Mouse (Mus musculus): ENCODE measurements at regions not wholly inside any gene's neighbourhood (a gene's known extent, or its start where the extent isn't known, plus 50 kb on each side); places are given as distances from the start of the nearest gene placed in this dataset.

- Histone ChIP-seq H3K4me1 (peaks cover 5% of the 10 kb centered on the region), H3K27me3 (replicated peaks) (no peaks in the 10 kb centered on the region), H3K4me2 (no peak overlapping the region), H3K36me3 (replicated peaks) (no peaks in the 10 kb centered on the region), H3K4me3 (no peak overlapping the region), H3K27ac (peak overlapping the region; percentile 65), H3K9me3 (no peaks in the 10 kb centered on the region), H3K9ac (no peak overlapping the region)
- WGBS, result 43% methylated on average over 11 of the region's 11 CpGs
- ATAC-seq (replicated peaks), result no peak
Observed at GRCm38 (mm10) chr15:102776218-102776850, 54.4 kb upstream of the Calcoco1 start.

DNA sequence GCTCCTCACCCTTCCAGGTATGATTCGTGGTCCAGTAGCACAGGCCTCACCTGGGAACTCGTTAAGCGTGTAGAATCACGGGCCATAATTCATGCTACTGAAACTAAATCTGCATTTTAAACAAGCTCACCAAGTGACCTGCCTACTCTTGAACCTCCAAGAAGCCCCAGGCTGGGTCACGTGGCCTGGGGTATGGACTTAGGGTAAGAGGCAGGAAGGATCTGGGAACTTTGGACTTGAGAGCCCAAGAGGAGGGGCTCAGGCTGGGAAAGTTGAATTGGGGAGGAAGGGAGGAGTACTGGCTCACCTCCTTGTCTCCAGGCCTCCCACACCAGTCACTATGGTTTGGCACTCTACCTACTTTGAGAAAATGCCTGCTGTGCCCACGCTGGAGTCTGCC is 58.6 kb upstream of the Calcoco1 start:
- no peak overlapping the region for H3K9ac ChIP-seq
- H3K4me3 ChIP-seq, result no peak overlapping the region
- no peak for ATAC-seq (replicated peaks)
- H3K9me3 ChIP-seq, result no peaks in the 10 kb centered on the region
- 78% methylated on average over 6 of the region's 6 CpGs for WGBS
- peaks cover 24% of the 10 kb centered on the region for H3K4me1 ChIP-seq
- no peaks in the 10 kb centered on the region for H3K27me3 ChIP-seq (replicated peaks)
- no peaks in the 10 kb centered on the region for H3K36me3 ChIP-seq (replicated peaks)
- no peak overlapping the region for H3K4me2 ChIP-seq
- H3K27ac ChIP-seq, result no peak overlapping the region

DNA sequence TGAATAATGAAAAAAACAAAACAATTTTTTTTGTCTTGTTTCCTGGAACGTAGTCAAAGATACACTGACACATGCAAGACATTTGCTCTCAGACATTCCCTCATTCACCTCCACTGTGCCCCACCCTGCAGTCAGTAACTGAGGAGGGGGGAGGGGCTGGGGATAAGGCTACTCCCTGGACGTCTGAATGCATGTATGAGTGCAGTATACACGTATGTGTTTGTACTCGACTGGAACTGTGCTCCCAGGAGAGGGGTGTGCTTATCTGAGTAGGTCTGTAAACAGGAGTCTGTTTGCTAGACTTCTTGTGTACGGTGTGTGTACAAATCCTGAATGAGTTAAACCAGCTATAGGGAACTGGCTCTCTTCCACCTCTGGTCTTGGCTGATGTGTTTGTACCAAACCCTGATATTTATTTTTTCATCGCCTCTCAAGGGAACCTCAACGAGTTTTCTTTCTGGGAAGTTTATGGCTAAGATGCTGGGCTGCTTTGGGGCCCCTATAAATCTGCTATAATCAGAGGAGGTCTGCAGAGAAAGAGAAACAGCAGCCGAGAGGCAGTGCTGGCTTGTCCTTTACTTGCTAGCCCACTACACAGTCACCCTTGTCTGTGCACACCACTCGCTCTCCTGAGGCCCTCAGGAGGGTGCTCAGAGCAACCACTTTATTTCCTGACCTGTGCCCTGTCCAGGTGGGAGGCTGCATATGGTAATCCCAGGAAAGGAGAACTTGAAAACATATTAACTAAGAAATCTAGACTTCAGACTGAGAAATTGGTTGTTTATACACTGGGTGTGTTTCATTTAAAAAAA is 61.2 kb upstream of the Calcoco1 start:
- Histone ChIP-seq H3K4me1 (peaks cover 23% of the 10 kb centered on the region), H3K27ac (peak overlapping the region; percentile 43), H3K9me3 (no peaks in the 10 kb centered on the region), H3K9ac (no peak overlapping the region), H3K36me3 (replicated peaks) (no peaks in the 10 kb centered on the region), H3K4me2 (no peak overlapping the region), H3K27me3 (replicated peaks) (no peaks in the 10 kb centered on the region), H3K4me3 (no peak overlapping the region)
- no peak for ATAC-seq (replicated peaks)
- WGBS, result 47% methylated on average over 9 of the region's 9 CpGs

DNA sequence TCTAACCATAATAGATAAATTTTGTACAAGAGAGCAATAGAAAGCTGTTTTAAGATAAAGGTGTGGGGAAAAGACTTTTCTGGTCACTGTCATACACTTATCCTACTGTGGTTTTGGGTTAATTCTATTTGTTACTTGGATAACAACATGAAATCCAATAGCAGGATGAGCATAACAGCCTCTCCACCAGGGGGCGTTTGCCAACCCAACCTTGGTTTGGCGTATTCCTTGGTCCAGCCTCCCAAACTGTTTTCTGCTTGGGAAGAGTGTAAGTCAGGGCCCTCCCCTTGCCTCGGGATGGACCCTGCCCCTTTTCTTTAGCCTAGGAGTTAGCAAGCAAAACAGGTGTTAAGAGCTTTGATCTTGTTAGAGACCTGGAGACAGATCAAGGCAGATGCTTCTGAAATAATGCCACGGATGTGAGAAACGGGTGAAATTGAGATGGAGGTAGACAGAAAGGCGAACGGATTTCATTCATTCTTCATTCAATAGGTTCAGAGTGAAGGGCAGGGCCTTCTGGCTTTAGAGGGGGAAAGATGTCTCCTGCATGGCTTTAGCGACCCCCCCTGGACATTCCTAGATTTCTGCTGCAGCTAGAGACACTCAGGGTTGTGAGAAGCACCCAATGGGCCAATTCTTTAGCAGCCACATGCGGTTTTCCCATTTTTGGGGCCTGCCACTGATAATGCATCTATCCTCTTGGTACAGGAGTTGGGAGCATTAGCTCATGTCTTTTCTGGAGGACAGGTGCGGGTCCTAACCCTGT is 63.3 kb upstream of the Calcoco1 start:
- H3K9me3 ChIP-seq, result no peaks in the 10 kb centered on the region
- H3K27ac ChIP-seq, result no peak overlapping the region
- no peak overlapping the region for H3K4me2 ChIP-seq
- no peaks in the 10 kb centered on the region for H3K36me3 ChIP-seq (replicated peaks)
- H3K9ac ChIP-seq, result no peak overlapping the region
- no peak for ATAC-seq (replicated peaks)
- H3K27me3 ChIP-seq (replicated peaks), result no peaks in the 10 kb centered on the region
- H3K4me3 ChIP-seq, result no peak overlapping the region
- H3K4me1 ChIP-seq, result peaks cover 42% of the 10 kb centered on the region
- WGBS, result 36% methylated on average over 10 of the region's 10 CpGs

- no peaks in the 10 kb centered on the region for H3K9me3 ChIP-seq
- H3K27ac ChIP-seq, result peak overlapping the region; percentile 97
- no peaks in the 10 kb centered on the region for H3K36me3 ChIP-seq (replicated peaks)
- peak overlapping the region; percentile 46 for H3K4me2 ChIP-seq
- H3K4me3 ChIP-seq, result peak overlapping the region; percentile 24
- H3K4me1 ChIP-seq, result peaks cover 49% of the 10 kb centered on the region
- no peaks in the 10 kb centered on the region for H3K27me3 ChIP-seq (replicated peaks)
- peak overlapping the region; percentile 46 for H3K9ac ChIP-seq
- peak; percentile 98 for ATAC-seq (replicated peaks)
- 10% methylated on average over 7 of the region's 7 CpGs for WGBS
Observed at GRCm38 (mm10) chr15:102788846-102789518, 67.0 kb upstream of the Calcoco1 start.

- WGBS, result 31% methylated on average over 5 of the region's 5 CpGs
Observed at GRCm38 (mm10) chr15:102797020-102797618, 75.1 kb upstream of the Calcoco1 start.

GRCm38 (mm10) chr15:102800049-102800448 is 78.1 kb upstream of the Calcoco1 start:
- H3K4me1 ChIP-seq, result peaks cover 24% of the 10 kb centered on the region
- no peaks in the 10 kb centered on the region for H3K36me3 ChIP-seq (replicated peaks)
- no peak for ATAC-seq (replicated peaks)
- no peak overlapping the region for H3K4me2 ChIP-seq
- no peaks in the 10 kb centered on the region for H3K27me3 ChIP-seq (replicated peaks)
- H3K27ac ChIP-seq, result no peak overlapping the region
- no peaks in the 10 kb centered on the region for H3K9me3 ChIP-seq
- H3K9ac ChIP-seq, result no peak overlapping the region
- WGBS, result 79% methylated on average over 4 of the region's 4 CpGs
- no peak overlapping the region for H3K4me3 ChIP-seq

More at GRCm38 (mm10) chr15:102797020-102797618, 75.1 kb upstream of the Calcoco1 start:
- Histone ChIP-seq H3K4me3 (0 out of 2 replicates have a peak overlapping the region, but pooled peaks have one; percentile 8), H3K9ac (no peak overlapping the region), H3K36me3 (replicated peaks) (no peaks in the 10 kb centered on the region), H3K27me3 (replicated peaks) (no peaks in the 10 kb centered on the region), H3K4me2 (peak overlapping the region; percentile 41), H3K27ac (peak overlapping the region; percentile 91), H3K4me1 (peaks cover 24% of the 10 kb centered on the region), H3K9me3 (no peaks in the 10 kb centered on the region)
- ATAC-seq (replicated peaks), result peak; percentile 91

- H3K9me3 ChIP-seq, result no peaks in the 10 kb centered on the region
- H3K4me3 ChIP-seq, result no peak overlapping the region
- 66% methylated on average over 8 of the region's 8 CpGs for WGBS
- H3K4me2 ChIP-seq, result no peak overlapping the region
- no peak overlapping the region for H3K9ac ChIP-seq
- H3K36me3 ChIP-seq (replicated peaks), result no peaks in the 10 kb centered on the region
- ATAC-seq (replicated peaks), result no peak
- peaks cover 23% of the 10 kb centered on the region for H3K4me1 ChIP-seq
- H3K27me3 ChIP-seq (replicated peaks), result no peaks in the 10 kb centered on the region
- no peak overlapping the region for H3K27ac ChIP-seq
Observed at GRCm38 (mm10) chr15:102802265-102802813, 80.4 kb upstream of the Calcoco1 start.

DNA sequence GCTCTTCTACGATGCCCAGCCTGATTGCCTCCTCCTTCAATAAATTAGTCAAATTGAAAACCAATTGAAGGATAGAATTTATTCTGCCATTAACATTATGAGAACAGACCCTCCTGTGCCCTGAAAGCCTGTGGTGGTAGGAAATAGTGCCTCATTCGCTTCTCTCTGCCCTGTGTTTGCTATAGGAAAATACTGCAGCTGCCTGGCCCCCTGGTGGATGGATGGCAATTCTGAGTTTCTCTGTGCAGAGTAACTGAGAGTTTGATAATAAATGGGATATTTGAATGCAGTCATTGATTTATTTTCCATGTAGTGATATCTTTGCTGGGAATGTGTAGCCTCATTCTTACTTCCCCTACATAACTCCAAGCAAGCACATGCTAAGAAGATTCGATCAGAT is 85.4 kb upstream of the Calcoco1 start:
- no peak overlapping the region for H3K4me3 ChIP-seq
- H3K27ac ChIP-seq, result peak overlapping the region; percentile 71
- peaks cover 7% of the 10 kb centered on the region for H3K4me1 ChIP-seq
- ATAC-seq (replicated peaks), result peak; percentile 73; the same call in 1 of the 2 replicates
- no peaks in the 10 kb centered on the region for H3K27me3 ChIP-seq (replicated peaks)
- H3K9ac ChIP-seq, result 0 out of 2 replicates have a peak overlapping the region, but pooled peaks have one; percentile 1
- no peaks in the 10 kb centered on the region for H3K9me3 ChIP-seq
- H3K36me3 ChIP-seq (replicated peaks), result no peaks in the 10 kb centered on the region
- no peak overlapping the region for H3K4me2 ChIP-seq
- 50% methylated on average over 3 of the region's 3 CpGs for WGBS

GRCm38 (mm10) chr15:102819181-102819580 is 97.2 kb upstream of the Calcoco1 start:
- Histone ChIP-seq H3K4me1 (no peaks in the 10 kb centered on the region), H3K36me3 (replicated peaks) (no peaks in the 10 kb centered on the region), H3K9ac (no peak overlapping the region), H3K4me3 (no peak overlapping the region), H3K27ac (no peak overlapping the region), H3K4me2 (no peak overlapping the region), H3K27me3 (replicated peaks) (no peaks in the 10 kb centered on the region), H3K9me3 (no peaks in the 10 kb centered on the region)
- ATAC-seq (replicated peaks), result no peak
- 79% methylated on average over 12 of the region's 12 CpGs for WGBS

DNA sequence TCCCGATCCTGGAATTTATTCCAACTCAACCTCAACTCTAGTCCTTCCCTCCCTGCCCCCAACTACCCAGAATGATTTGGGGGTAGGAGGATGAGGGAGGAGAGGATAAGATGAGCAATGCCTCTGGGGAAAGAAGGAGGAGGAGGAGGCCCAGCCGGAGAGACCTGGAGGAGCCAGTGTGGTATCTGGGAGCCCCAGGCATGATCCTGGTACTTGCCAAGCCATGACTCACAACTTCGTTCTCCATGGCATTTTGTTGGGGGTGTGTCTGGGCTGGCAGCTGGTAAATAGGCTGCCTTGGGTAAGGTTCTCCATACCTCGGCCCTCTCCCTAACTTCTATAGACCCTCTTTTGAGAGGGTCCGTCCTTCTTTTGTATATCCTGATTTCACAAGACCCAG is 81.2 kb upstream of the Hoxc13 start:
- WGBS, result 91% methylated on average over 5 of the region's 5 CpGs
- Histone ChIP-seq H3K4me3 (no peak overlapping the region), H3K4me1 (no peaks in the 10 kb centered on the region), H3K4me2 (no peak overlapping the region), H3K9me3 (no peaks in the 10 kb centered on the region), H3K27me3 (replicated peaks) (no peaks in the 10 kb centered on the region), H3K27ac (no peak overlapping the region), H3K9ac (no peak overlapping the region), H3K36me3 (replicated peaks) (no peaks in the 10 kb centered on the region)
- ATAC-seq (replicated peaks), result no peak

Data from midbrain, embryonic 15.5 days (tissue).